Mouse (Mus musculus) G1E (cell line): ENCODE measurements around the gene Tpbgl.

Source experiments
- CTCF ChIP-seq: IDR thresholded peaks from 2 replicates; pipeline ENCODE4 v1.5.1; 2012; ENCODE audit warnings: low read depth, low read length, inconsistent platforms, mixed read lengths
- POLR2AphosphoS5 ChIP-seq: IDR thresholded peaks from 2 replicates; pipeline ENCODE4 v1.6.1; 2012; ENCODE audit warnings: low read depth, low read length, inconsistent platforms; ENCODE audit not compliant: insufficient replicate concordance

DNA sequence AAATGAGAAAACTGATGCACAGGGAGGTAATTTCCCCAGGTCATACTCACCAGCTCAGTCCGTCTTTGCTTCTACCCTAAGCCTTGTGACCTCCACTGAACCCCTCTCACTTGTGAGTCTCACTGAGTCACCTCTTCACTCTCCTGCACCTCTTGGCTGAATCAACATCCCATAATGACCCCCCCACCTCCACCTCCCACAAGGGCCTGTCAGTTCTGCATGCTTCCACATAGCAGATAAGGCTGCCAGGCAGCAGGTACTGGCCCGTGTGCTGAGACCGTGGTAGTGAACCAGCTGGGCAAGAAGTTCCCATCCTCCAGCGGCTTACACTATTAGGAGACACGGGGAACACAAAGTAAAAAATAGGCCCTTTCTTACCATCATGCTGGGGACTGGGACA is 36.3 kb downstream of the Tpbgl start:
- TF ChIP-seq CTCF (no peak), POLR2AphosphoS5 (no peak)
